Mouse (Mus musculus) G1E (cell line): ENCODE data around the gene Vip. TPM values are rescaled to one million over a fixed set of nuclear protein-coding genes. Genes with fewer than 3 reads are reported as not detected.
A peak's percentile ranks its signal among the peaks of the same experiment; 100 is the strongest.

Experiments
- ATAC-seq: 2 replicates; pipeline ENCODE4 v1.8.0; 2016; ENCODE audit warnings: mild to moderate bottlenecking; ENCODE audit not compliant: insufficient number of reproducible peaks, poor library complexity, low FRiP score, severe bottlenecking; ENCODE audit errors: extremely low read depth
- DNase-seq: peaks from one replicate; pipeline ENCODE4 v3.0.0; 2012; ENCODE audit warnings: low spot score
- H3K27me3 ChIP-seq: 2 replicates; pipeline ENCODE4 v1.6.1; 2012; ENCODE audit warnings: mild to moderate bottlenecking, low read length, inconsistent platforms; ENCODE audit not compliant: insufficient read depth
- H3K36me3 ChIP-seq: replicated peaks from 2 replicates; pipeline ENCODE3; 2012; ENCODE audit warnings: mild to moderate bottlenecking, inconsistent platforms
- H3K4me1 ChIP-seq: 2 replicates; pipeline ENCODE4 v1.6.1; 2012; ENCODE audit warnings: low read depth, low read length, inconsistent platforms, mixed read lengths; ENCODE audit not compliant: insufficient read depth
- H3K4me3 ChIP-seq: 2 replicates; pipeline ENCODE4 v1.5.1; 2012; ENCODE audit warnings: low read depth, mild to moderate bottlenecking, inconsistent platforms, low read length, moderate library complexity, mixed read lengths
- H3K9me3 ChIP-seq: replicated peaks from 2 replicates; pipeline ENCODE4 v1.6.1; 2012; ENCODE audit warnings: inconsistent platforms
- CTCF ChIP-seq: IDR thresholded peaks from 2 replicates; pipeline ENCODE4 v1.5.1; 2012; ENCODE audit warnings: low read depth, low read length, inconsistent platforms, mixed read lengths
- GATA1 ChIP-seq: IDR thresholded peaks from 2 replicates; pipeline ENCODE4 v1.6.1; 2012; ENCODE audit warnings: borderline replicate concordance, low read length, inconsistent platforms, mixed read lengths
- GATA2 ChIP-seq: IDR thresholded peaks from 2 replicates; pipeline ENCODE4 v1.6.1; 2012; ENCODE audit warnings: low read depth, low read length, inconsistent platforms, borderline replicate concordance
- POLR2AphosphoS5 ChIP-seq: IDR thresholded peaks from 2 replicates; pipeline ENCODE4 v1.6.1; 2012; ENCODE audit warnings: low read depth, low read length, inconsistent platforms; ENCODE audit not compliant: insufficient replicate concordance
- TAL1 ChIP-seq: conservative IDR thresholded peaks from 2 replicates; pipeline ENCODE4 v1.6.1; 2012; ENCODE audit warnings: low read depth, low read length, inconsistent platforms, mixed read lengths
- polyA plus RNA-seq: library from polyadenylated mRNA; stranded (reverse); fragments of >175 nt; gene quantifications from 2 replicates; pipeline ENCODE4 v1.2.3, GENCODE M21; 2012
- total RNA-seq, 2 experiments: library from RNA; stranded (forward) in 1 of 2; stranded (reverse) in 1 of 2; fragments of 200-1000 nt in 1 of 2; fragments of >200 nt in 1 of 2; fragmentation: Nextera tagmentation in 1 of 2; gene quantifications; 2 replicates each; pipeline ENCODE4 v1.2.3; 2014 to 2017

Gene Vip
- total and polyA plus RNA-seq, 3 experiments, result 0.49 TPM; not detected in 2

GRCm38 (mm10) chr10:5600123-5600522 lies 38.9 kb upstream of the Vip start:
- Histone ChIP-seq H3K4me1 (0 out of 2 replicates have a peak, but pooled peaks cover 3% of the 10 kb centered on the region), H3K27me3 (peaks cover 6% of the 10 kb centered on the region), H3K9me3 (no peaks in the 10 kb centered on the region), H3K4me3 (no peak overlapping the region), H3K36me3 (no peaks in the 10 kb centered on the region)
- ATAC-seq, result peak; percentile 22; the same call in 1 of the 2 replicates
- peak; percentile 3 for DNase-seq
- no peak for TF ChIP-seq POLR2AphosphoS5
- no peak for TF ChIP-seq GATA2
- no peak for TF ChIP-seq GATA1
- peak; percentile 44; the same call in 1 of the 2 replicates for TF ChIP-seq CTCF

DNA sequence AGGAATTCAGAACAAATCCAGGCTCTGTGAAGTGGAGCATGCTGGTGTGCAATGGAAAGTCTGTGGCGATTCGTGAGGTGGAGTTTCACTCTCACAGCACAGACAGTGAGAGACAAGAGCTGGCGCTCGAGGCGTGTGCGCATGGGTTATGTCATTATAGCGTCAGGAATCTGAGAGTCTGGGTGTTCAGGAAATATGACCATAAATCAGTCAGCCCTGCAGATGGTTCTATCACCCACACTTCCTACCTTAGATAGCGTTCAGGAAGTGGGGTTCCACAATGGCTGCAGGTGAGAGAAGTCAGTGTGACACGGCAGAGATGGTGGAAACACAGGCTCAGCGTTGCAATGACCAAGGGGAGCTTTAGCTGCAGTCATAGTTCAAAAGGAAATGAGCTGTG lies 35.5 kb upstream of the Vip start:
- no peak for TF ChIP-seq GATA2
- no peak for TF ChIP-seq CTCF
- TF ChIP-seq POLR2AphosphoS5, result no peak
- TF ChIP-seq TAL1, result no peak
- TF ChIP-seq GATA1, result no peak
- H3K9me3 ChIP-seq, result no peaks in the 10 kb centered on the region
- H3K36me3 ChIP-seq, result no peaks in the 10 kb centered on the region
- peaks cover 6% of the 10 kb centered on the region for H3K27me3 ChIP-seq
- H3K4me1 ChIP-seq, result 0 out of 2 replicates have a peak, but pooled peaks cover 3% of the 10 kb centered on the region
- DNase-seq, result no peak
- ATAC-seq, result no peak
- H3K4me3 ChIP-seq, result no peak overlapping the region

DNA sequence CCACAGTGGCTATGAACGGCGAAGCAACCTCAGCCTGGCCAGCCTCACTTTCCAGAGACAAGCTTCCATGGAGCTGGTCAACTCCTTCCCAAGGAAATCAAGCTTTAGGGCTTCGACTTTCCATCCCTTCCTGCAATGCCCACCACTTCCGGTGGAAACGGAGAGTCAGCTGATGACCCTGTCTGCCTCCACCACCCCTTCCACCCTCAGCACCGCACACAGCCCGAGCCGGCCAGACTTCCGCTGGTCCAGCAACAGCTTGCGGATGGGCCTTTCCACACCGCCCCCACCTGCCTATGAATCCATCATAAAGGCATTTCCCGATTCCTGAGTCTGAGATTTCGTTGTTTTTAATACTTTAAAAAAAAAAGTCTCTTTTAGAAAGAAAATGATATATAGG lies 34.6 kb upstream of the Vip start:
- TF ChIP-seq CTCF (no peak), POLR2AphosphoS5 (no peak), GATA1 (no peak), TAL1 (no peak), GATA2 (no peak)
- DNase-seq, result no peak
- no peak overlapping the region for H3K4me3 ChIP-seq
- H3K27me3 ChIP-seq, result peaks cover 6% of the 10 kb centered on the region
- no peaks in the 10 kb centered on the region for H3K36me3 ChIP-seq
- no peaks in the 10 kb centered on the region for H3K9me3 ChIP-seq
- ATAC-seq, result no peak
- H3K4me1 ChIP-seq, result 0 out of 2 replicates have a peak, but pooled peaks cover 3% of the 10 kb centered on the region

- ATAC-seq, result no peak
- Histone ChIP-seq H3K36me3 (no peaks in the 10 kb centered on the region), H3K4me1 (no peaks in the 10 kb centered on the region), H3K9me3 (no peaks in the 10 kb centered on the region), H3K4me3 (no peak overlapping the region), H3K27me3 (peaks cover 5% of the 10 kb centered on the region)
- no peak for DNase-seq
- TF ChIP-seq CTCF (no peak), TAL1 (no peak), GATA2 (no peak), GATA1 (no peak)
These were observed 30.1 kb upstream of the Vip start for GRCm38 (mm10) chr10:5608874-5609273.

DNA sequence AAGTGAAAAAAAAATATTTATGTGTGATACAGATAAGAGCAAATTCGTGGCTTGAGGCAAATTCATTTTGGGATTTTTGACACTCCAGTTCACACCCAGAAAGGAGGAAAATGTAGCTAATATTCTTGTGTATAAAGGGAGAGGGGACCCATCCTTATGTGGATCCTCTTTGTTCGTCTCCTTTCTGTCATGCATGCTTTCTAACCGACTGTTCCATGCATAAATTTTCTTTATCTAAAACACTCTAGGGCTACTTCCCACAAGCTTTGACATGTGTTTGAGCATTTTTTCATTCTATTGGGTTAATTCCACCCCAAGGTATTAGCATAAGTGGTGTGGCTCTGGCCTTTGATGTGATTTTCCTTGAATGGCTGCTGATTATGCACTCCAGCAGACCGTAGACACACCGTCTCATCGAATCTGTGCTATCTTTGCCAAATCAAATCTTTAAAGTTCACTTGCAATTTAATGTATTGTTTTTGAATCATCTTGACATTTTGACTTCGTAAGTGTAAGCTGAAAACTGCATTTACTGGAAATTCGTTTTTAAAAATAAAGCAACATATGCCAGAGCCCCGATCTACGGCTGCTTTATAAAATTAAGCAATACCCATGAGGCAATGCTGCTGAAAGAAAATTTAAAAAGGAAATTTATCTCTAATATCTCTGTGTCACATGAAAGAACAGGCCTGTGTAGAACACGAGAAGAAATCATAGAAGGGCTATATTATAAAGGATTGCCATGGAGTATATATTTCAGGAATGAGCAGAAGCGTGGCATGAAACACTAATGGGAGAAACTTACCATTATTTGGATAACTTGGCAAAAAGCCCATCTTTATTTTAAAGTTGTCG lies 23.6 kb upstream of the Vip start:
- Histone ChIP-seq H3K4me1 (no peaks in the 10 kb centered on the region), H3K4me3 (no peak overlapping the region), H3K9me3 (no peaks in the 10 kb centered on the region), H3K36me3 (no peaks in the 10 kb centered on the region), H3K27me3 (no peaks in the 10 kb centered on the region)
- no peak for TF ChIP-seq CTCF
- no peak for TF ChIP-seq GATA2
- TF ChIP-seq TAL1, result no peak
- TF ChIP-seq POLR2AphosphoS5, result no peak
- no peak for TF ChIP-seq GATA1
- ATAC-seq (no peak), DNase-seq (no peak)

- Histone ChIP-seq H3K27me3 (0 out of 2 replicates have a peak, but pooled peaks cover 2% of the 10 kb centered on the region), H3K4me1 (no peaks in the 10 kb centered on the region), H3K36me3 (no peaks in the 10 kb centered on the region), H3K4me3 (no peak overlapping the region), H3K9me3 (no peaks in the 10 kb centered on the region)
- TF ChIP-seq CTCF (no peak), TAL1 (no peak), GATA1 (no peak), GATA2 (no peak), POLR2AphosphoS5 (no peak)
- DNase-seq, result no peak
- ATAC-seq, result no peak
These were observed 12.8 kb upstream of the Vip start for GRCm38 (mm10) chr10:5626268-5626667.
